Mouse (Mus musculus): ENCODE data around the gene Ugdh. TPM values are rescaled to one million over a fixed set of nuclear protein-coding genes. Genes with fewer than 3 reads are reported as not detected.
A peak's percentile ranks its signal among the peaks of the same experiment; 100 is the strongest.

The Ugdh gene
- polyA plus RNA-seq, 1 experiment, result not detected

GRCm38 (mm10) chr5:65435363-65435805 lies 365 bp downstream of the Ugdh start:
- H3K27ac ChIP-seq (ENCODE audit: insufficient read depth, low read depth, low read length), result no peak overlapping the region
- peak overlapping the region; percentile 88 for H3K4me3 ChIP-seq (ENCODE audit: insufficient read depth, low read depth, low read length)
- H3K4me1 ChIP-seq (ENCODE audit: control insufficient read depth, insufficient read depth, low read length), result no peaks in the 10 kb centered on the region
- TF ChIP-seq POLR2A (IDR thresholded peaks at IDR 0.05; ENCODE audit: insufficient read depth, low read depth, low read length) (no peak; the same call in none of the 2 replicates), CTCF (IDR thresholded peaks at IDR 0.05; ENCODE audit: insufficient read depth, low read depth, low read length) (no peak)
- WGBS, result under 1% methylated on average over 47 of the region's 47 CpGs

- H3K4me1 ChIP-seq (ENCODE audit: control insufficient read depth, insufficient read depth, low read length), result no peaks in the 10 kb centered on the region
- peak overlapping the region; percentile 88 for H3K4me3 ChIP-seq (ENCODE audit: insufficient read depth, low read depth, low read length)
- TF ChIP-seq CTCF (IDR thresholded peaks at IDR 0.05; ENCODE audit: insufficient read depth, low read depth, low read length) (no peak), POLR2A (IDR thresholded peaks at IDR 0.05; ENCODE audit: insufficient read depth, low read depth, low read length) (no peak)
- 3% methylated on average over 15 of the region's 15 CpGs for WGBS
- no peak overlapping the region for H3K27ac ChIP-seq (ENCODE audit: insufficient read depth, low read depth, low read length)
These were observed 1.0 kb downstream of the Ugdh start for GRCm38 (mm10) chr5:65434471-65435362.

- no peak overlapping the region for H3K4me3 ChIP-seq (ENCODE audit: insufficient read depth, low read depth, low read length)
- no peak overlapping the region for H3K27ac ChIP-seq (ENCODE audit: insufficient read depth, low read depth, low read length)
- 89% methylated on average over 5 of the region's 5 CpGs for WGBS
- no peak for TF ChIP-seq POLR2A (IDR thresholded peaks at IDR 0.05; ENCODE audit: insufficient read depth, low read depth, low read length)
- no peak for TF ChIP-seq CTCF (IDR thresholded peaks at IDR 0.05; ENCODE audit: insufficient read depth, low read depth, low read length)
- no peaks in the 10 kb centered on the region for H3K4me1 ChIP-seq (ENCODE audit: control insufficient read depth, insufficient read depth, low read length)
These were observed 6.3 kb downstream of the Ugdh start for GRCm38 (mm10) chr5:65429441-65429840.

GRCm38 (mm10) chr5:65428321-65428720 lies 7.4 kb downstream of the Ugdh start:
- Histone ChIP-seq H3K27ac (ENCODE audit: insufficient read depth, low read depth, low read length) (no peak overlapping the region), H3K4me1 (ENCODE audit: control insufficient read depth, insufficient read depth, low read length) (no peaks in the 10 kb centered on the region), H3K4me3 (ENCODE audit: insufficient read depth, low read depth, low read length) (no peak overlapping the region)
- TF ChIP-seq POLR2A (IDR thresholded peaks at IDR 0.05; ENCODE audit: insufficient read depth, low read depth, low read length), result no peak
- no peak for TF ChIP-seq CTCF (IDR thresholded peaks at IDR 0.05; ENCODE audit: insufficient read depth, low read depth, low read length)
- WGBS, result 38% methylated on average over 4 of the region's 4 CpGs

- TF ChIP-seq POLR2A (IDR thresholded peaks at IDR 0.05; ENCODE audit: insufficient read depth, low read depth, low read length) (no peak), CTCF (IDR thresholded peaks at IDR 0.05; ENCODE audit: insufficient read depth, low read depth, low read length) (no peak)
- Histone ChIP-seq H3K4me3 (ENCODE audit: insufficient read depth, low read depth, low read length) (no peak overlapping the region), H3K27ac (ENCODE audit: insufficient read depth, low read depth, low read length) (no peak overlapping the region), H3K4me1 (ENCODE audit: control insufficient read depth, insufficient read depth, low read length) (no peaks in the 10 kb centered on the region)
- WGBS, result 92% methylated on average over 5 of the region's 5 CpGs
These were observed 10.5 kb downstream of the Ugdh start for GRCm38 (mm10) chr5:65425251-65425650.

GRCm38 (mm10) chr5:65424215-65424614 lies 11.5 kb downstream of the Ugdh start:
- WGBS, result 87% methylated on average over 6 of the region's 6 CpGs
- TF ChIP-seq CTCF (IDR thresholded peaks at IDR 0.05; ENCODE audit: insufficient read depth, low read depth, low read length), result no peak
- TF ChIP-seq POLR2A (IDR thresholded peaks at IDR 0.05; ENCODE audit: insufficient read depth, low read depth, low read length), result no peak
- Histone ChIP-seq H3K4me1 (ENCODE audit: control insufficient read depth, insufficient read depth, low read length) (no peaks in the 10 kb centered on the region), H3K4me3 (ENCODE audit: insufficient read depth, low read depth, low read length) (no peak overlapping the region), H3K27ac (ENCODE audit: insufficient read depth, low read depth, low read length) (no peak overlapping the region)

GRCm38 (mm10) chr5:65422803-65423202 lies 12.9 kb downstream of the Ugdh start:
- Histone ChIP-seq H3K27ac (ENCODE audit: insufficient read depth, low read depth, low read length) (no peak overlapping the region), H3K4me1 (ENCODE audit: control insufficient read depth, insufficient read depth, low read length) (peaks cover 4% of the 10 kb centered on the region), H3K4me3 (ENCODE audit: insufficient read depth, low read depth, low read length) (no peak overlapping the region)
- 95% methylated on average over 8 of the region's 8 CpGs for WGBS
- TF ChIP-seq CTCF (IDR thresholded peaks at IDR 0.05; ENCODE audit: insufficient read depth, low read depth, low read length), result no peak
- no peak for TF ChIP-seq POLR2A (IDR thresholded peaks at IDR 0.05; ENCODE audit: insufficient read depth, low read depth, low read length)

GRCm38 (mm10) chr5:65420822-65421221 lies 14.9 kb downstream of the Ugdh start:
- WGBS, result 72% methylated on average over 6 of the region's 6 CpGs
- TF ChIP-seq POLR2A (IDR thresholded peaks at IDR 0.05; ENCODE audit: insufficient read depth, low read depth, low read length) (no peak), CTCF (IDR thresholded peaks at IDR 0.05; ENCODE audit: insufficient read depth, low read depth, low read length) (no peak)
- Histone ChIP-seq H3K4me3 (ENCODE audit: insufficient read depth, low read depth, low read length) (no peak overlapping the region), H3K4me1 (ENCODE audit: control insufficient read depth, insufficient read depth, low read length) (peaks cover 17% of the 10 kb centered on the region), H3K27ac (ENCODE audit: insufficient read depth, low read depth, low read length) (no peak overlapping the region)

- 59% methylated on average over 10 of the region's 10 CpGs for WGBS
- H3K4me1 ChIP-seq (ENCODE audit: control insufficient read depth, insufficient read depth, low read length), result peaks cover 20% of the 10 kb centered on the region
- no peak for TF ChIP-seq POLR2A (IDR thresholded peaks at IDR 0.05; ENCODE audit: insufficient read depth, low read depth, low read length)
- no peak overlapping the region for H3K27ac ChIP-seq (ENCODE audit: insufficient read depth, low read depth, low read length)
- H3K4me3 ChIP-seq (ENCODE audit: insufficient read depth, low read depth, low read length), result no peak overlapping the region
These were observed 16.6 kb downstream of the Ugdh start for GRCm38 (mm10) chr5:65419136-65419535.
